Mouse (Mus musculus): ENCODE results near the gene Zc2hc1b.

Zc2hc1b gene

GRCm38 (mm10) chr10:13115030-13115429 lies 62.8 kb downstream of the Zc2hc1b start:
- DNase-seq (ENCODE audit: low spot score), result no peak

- DNase-seq (ENCODE audit: low spot score), result no peak
Measured at GRCm38 (mm10) chr10:13113641-13114040, 64.2 kb downstream of the Zc2hc1b start.

GRCm38 (mm10) chr10:13112849-13113248 lies 65.0 kb downstream of the Zc2hc1b start:
- no peak for DNase-seq (ENCODE audit: low spot score)

GRCm38 (mm10) chr10:13109781-13110180 lies 68.0 kb downstream of the Zc2hc1b start:
- DNase-seq (ENCODE audit: low spot score), result no peak

GRCm38 (mm10) chr10:13108847-13109246 lies 69.0 kb downstream of the Zc2hc1b start:
- no peak for DNase-seq (ENCODE audit: low spot score)

- DNase-seq (ENCODE audit: low spot score), result no peak
Measured at GRCm38 (mm10) chr10:13108021-13108548, 69.7 kb downstream of the Zc2hc1b start.

- DNase-seq (ENCODE audit: low spot score), result no peak
Measured at GRCm38 (mm10) chr10:13106909-13107624, 70.8 kb downstream of the Zc2hc1b start.

- DNase-seq (ENCODE audit: low spot score), result no peak
Measured at GRCm38 (mm10) chr10:13103838-13104237, 74.0 kb downstream of the Zc2hc1b start.

GRCm38 (mm10) chr10:13102360-13102759 lies 75.5 kb downstream of the Zc2hc1b start:
- no peak for DNase-seq (ENCODE audit: low spot score)

GRCm38 (mm10) chr10:13100061-13100648 lies 77.7 kb downstream of the Zc2hc1b start:
- DNase-seq (ENCODE audit: low spot score), result no peak

Measured in ovary, postnatal 36 days (tissue).